Comparison of ENCODE assay signal across 22 mouse cellular contexts in genomic region chr8:127377775-127378174, GRCm38 (mm10).
DNase-seq lines count a peak whose midpoint lies in the region; ATAC-seq and TF ChIP-seq lines count a peak whose summit lies in the region.
"Had no signal": no experiment of that assay in that cellular context is flagged by ENCODE, and none has a peak within 500 bp of the region (broad histone marks: within the 10 kb centered on the region; RNA-seq: fewer than 3 reads in every experiment).

No protein-coding gene starts in this region.

- no peak overlapping the region for H3K9ac ChIP-seq in limb, embryonic 11.5 days (ENCODE audit: low read length)
- no peak overlapping the region for H3K9ac ChIP-seq in intestine, embryonic 15.5 days
- H3K9ac ChIP-seq: forebrain, postnatal 0 days; heart, embryonic 12.5 days; heart, embryonic 15.5 days; hindbrain, embryonic 14.5 days had no signal

- no peaks in the 10 kb centered on the region for H3K27me3 ChIP-seq in limb, embryonic 11.5 days (ENCODE audit: control insufficient read depth, insufficient read depth, low read length)
- no peaks in the 10 kb centered on the region for H3K27me3 ChIP-seq in limb, embryonic 10.5 days (ENCODE audit: low read depth, poor library complexity, severe bottlenecking)
- H3K27me3 ChIP-seq in intestine, embryonic 15.5 days (replicated peaks), result no peaks in the 10 kb centered on the region
- H3K27me3 ChIP-seq: heart, embryonic 12.5 days; heart, embryonic 15.5 days had no signal

- DNase-seq in limb, embryonic 11.5 days (ENCODE audit: low spot score), result peak; percentile 28
- no peak for DNase-seq in limb, embryonic 10.5 days (ENCODE audit: low spot score)
- DNase-seq in large intestine, adult 2 months (ENCODE audit: low read depth, low spot score), result peak; percentile 68
- no peak for DNase-seq in adrenal gland, adult 8-10 months
- no peak for DNase-seq in layer of hippocampus, adult 2 months (ENCODE audit: low spot score in 2 of 2)
- DNase-seq: adrenal gland, postnatal 10 days; adrenal gland, postnatal 36 days; cerebellum, adult 18-20 months; cerebellum, adult 9-10 months; forebrain, postnatal 0 days; gastrocnemius, postnatal 25 days; heart, adult 18-20 months; heart, postnatal 10 days; heart, postnatal 36 days had no signal

- no peak overlapping the region for H3K27ac ChIP-seq in limb, embryonic 11.5 days (replicated peaks; ENCODE audit: low read depth, low read length)
- H3K27ac ChIP-seq in limb, embryonic 10.5 days, result no peak overlapping the region
- H3K27ac ChIP-seq in intestine, embryonic 15.5 days, result no peak overlapping the region
- H3K27ac ChIP-seq in layer of hippocampus, adult 2 months, result no peak overlapping the region
- H3K27ac ChIP-seq: forebrain, embryonic 10.5 days; heart, embryonic 15.5 days; hindbrain, embryonic 10.5 days; hindbrain, embryonic 14.5 days; hindbrain, postnatal 0 days had no signal

- 0 out of 2 replicates have a peak, but pooled peaks cover 6% of the 10 kb centered on the region for H3K4me1 ChIP-seq in limb, embryonic 11.5 days (ENCODE audit: control insufficient read depth, insufficient read depth, low read length)
- peaks cover 35% of the 10 kb centered on the region for H3K4me1 ChIP-seq in limb, embryonic 10.5 days
- H3K4me1 ChIP-seq in intestine, embryonic 15.5 days (replicated peaks), result no peaks in the 10 kb centered on the region
- H3K4me1 ChIP-seq: forebrain, embryonic 10.5 days; heart, embryonic 12.5 days; heart, embryonic 15.5 days; hindbrain, embryonic 10.5 days had no signal

- H3K9me3 ChIP-seq in limb, embryonic 11.5 days (ENCODE audit: control insufficient read depth, low read length), result no peaks in the 10 kb centered on the region
- H3K9me3 ChIP-seq in limb, embryonic 10.5 days (replicated peaks), result no peaks in the 10 kb centered on the region
- no peaks in the 10 kb centered on the region for H3K9me3 ChIP-seq in intestine, embryonic 15.5 days
- H3K9me3 ChIP-seq: forebrain, embryonic 10.5 days; heart, embryonic 12.5 days; heart, embryonic 15.5 days; hindbrain, embryonic 10.5 days had no signal

- no peaks in the 10 kb centered on the region; the same call in 1 of the 2 replicates for H3K36me3 ChIP-seq in limb, embryonic 11.5 days (ENCODE audit: control insufficient read depth, insufficient read depth, low read length)
- peaks cover 24% of the 10 kb centered on the region for H3K36me3 ChIP-seq in limb, embryonic 10.5 days
- H3K36me3 ChIP-seq in intestine, embryonic 15.5 days, result peaks cover 4% of the 10 kb centered on the region; the same call in 1 of the 2 replicates

- no peak for TF ChIP-seq CTCF in layer of hippocampus, adult 2 months (conservative IDR thresholded peaks at IDR 0.05)

- 12% methylated on average over 2 of the region's 2 CpGs for WGBS in limb, embryonic 11.5 days
- WGBS in limb, embryonic 10.5 days, result 41% methylated on average over 2 of the region's 2 CpGs
- 33% methylated on average over 2 of the region's 2 CpGs for WGBS in intestine, embryonic 15.5 days
- WGBS in large intestine, adult 2 months, result 11% methylated on average over 2 of the region's 2 CpGs

- ATAC-seq in limb, embryonic 11.5 days (ENCODE audit: insufficient number of reproducible peaks, low FRiP score, low TSS enrichment, low read depth), result no peak
- peak; percentile 53 for ATAC-seq in intestine, embryonic 15.5 days
- ATAC-seq: CD4-positive, CD25-positive, alpha-beta regulatory T cell, adult 4 months; forebrain, postnatal 0 days; hindbrain, postnatal 0 days had no signal

- no peak overlapping the region for H3K4me2 ChIP-seq in limb, embryonic 11.5 days (ENCODE audit: low read depth, severe bottlenecking)
- no peak overlapping the region for H3K4me2 ChIP-seq in intestine, embryonic 15.5 days (replicated peaks)
- H3K4me2 ChIP-seq: heart, embryonic 12.5 days; heart, embryonic 15.5 days; hindbrain, embryonic 14.5 days had no signal

- no peak overlapping the region for H3K4me3 ChIP-seq in limb, embryonic 11.5 days (ENCODE audit: low read depth, low read length)
- no peak overlapping the region for H3K4me3 ChIP-seq in limb, embryonic 10.5 days
- no peak overlapping the region for H3K4me3 ChIP-seq in intestine, embryonic 15.5 days (replicated peaks)
- no peak overlapping the region for H3K4me3 ChIP-seq in layer of hippocampus, adult 2 months
- H3K4me3 ChIP-seq: forebrain, embryonic 10.5 days; heart, embryonic 12.5 days; heart, embryonic 15.5 days; hindbrain, embryonic 10.5 days had no signal

Comparison
In these comparisons a context has a peak if more than half of its experiments do, and no peak if none do; other contexts are left out.
1. DNase-seq: peak in limb, embryonic 11.5 days (single experiment) and large intestine, adult 2 months (single experiment); none in limb, embryonic 10.5 days (single experiment), adrenal gland, adult 8-10 months (single experiment) and layer of hippocampus, adult 2 months (0 of 2).